Mouse (Mus musculus) lung, postnatal 0 days (tissue): ENCODE data around the gene Micu1.

Experiments used
- CTCF ChIP-seq: IDR thresholded peaks from 2 replicates; pipeline ENCODE4 v1.5.1; 2016; ENCODE audit warnings: antibody characterized with exemption, mild to moderate bottlenecking
- EP300 ChIP-seq: IDR thresholded peaks from 2 replicates; pipeline ENCODE4 v1.6.1; 2016; ENCODE audit warnings: antibody characterized with exemption, mild to moderate bottlenecking, control low read depth

DNA sequence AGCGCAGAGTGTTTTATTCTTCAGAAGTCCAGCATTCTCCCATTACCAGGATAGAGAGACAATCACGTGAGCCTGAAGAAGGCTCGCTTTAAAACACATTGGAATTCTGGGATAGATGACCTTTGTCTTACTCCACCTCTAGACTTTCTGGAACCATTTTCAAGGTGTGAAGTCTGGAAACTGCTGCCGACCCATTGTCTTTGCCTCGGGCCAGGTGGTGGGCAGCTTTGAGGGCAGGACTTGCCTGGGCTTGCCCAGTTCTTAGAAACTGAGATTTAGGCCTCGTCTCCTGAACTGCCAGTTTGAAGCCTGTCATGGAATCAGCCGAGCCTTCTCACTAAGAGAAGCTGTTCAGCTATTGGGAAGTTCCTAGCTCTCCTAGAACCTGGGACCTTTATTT lies 92.8 kb downstream of the Micu1 start:
- TF ChIP-seq CTCF (no peak), EP300 (no peak)
